Mouse (Mus musculus): ENCODE data around the gene Rab3a.

Gene Rab3a

GRCm38 (mm10) chr8:70758616-70759561 is 4.4 kb downstream of the Rab3a start:
- no peak for DNase-seq (ENCODE audit: low spot score in 2 of 2)

DNA sequence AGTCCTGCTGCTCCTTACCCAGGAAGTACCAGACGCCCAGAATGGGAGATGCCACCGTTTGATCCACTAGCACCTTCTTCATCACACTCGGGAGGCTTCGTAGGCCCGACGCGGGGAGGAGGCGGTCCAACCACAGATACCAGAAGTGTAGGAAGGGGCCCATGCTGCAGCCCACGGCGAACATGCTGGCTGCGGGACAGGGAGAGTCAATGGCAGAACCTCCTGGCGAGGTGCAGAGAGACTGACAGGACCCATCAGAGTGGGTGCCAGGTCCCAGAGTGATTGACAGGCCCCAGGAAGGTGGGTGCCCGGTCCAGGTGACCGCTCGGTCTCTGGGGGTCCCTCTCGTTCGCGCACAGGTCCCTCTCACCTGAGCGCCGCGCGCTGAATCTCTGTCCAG is 5.9 kb downstream of the Rab3a start:
- DNase-seq (ENCODE audit: low spot score in 2 of 2), result no peak

DNA sequence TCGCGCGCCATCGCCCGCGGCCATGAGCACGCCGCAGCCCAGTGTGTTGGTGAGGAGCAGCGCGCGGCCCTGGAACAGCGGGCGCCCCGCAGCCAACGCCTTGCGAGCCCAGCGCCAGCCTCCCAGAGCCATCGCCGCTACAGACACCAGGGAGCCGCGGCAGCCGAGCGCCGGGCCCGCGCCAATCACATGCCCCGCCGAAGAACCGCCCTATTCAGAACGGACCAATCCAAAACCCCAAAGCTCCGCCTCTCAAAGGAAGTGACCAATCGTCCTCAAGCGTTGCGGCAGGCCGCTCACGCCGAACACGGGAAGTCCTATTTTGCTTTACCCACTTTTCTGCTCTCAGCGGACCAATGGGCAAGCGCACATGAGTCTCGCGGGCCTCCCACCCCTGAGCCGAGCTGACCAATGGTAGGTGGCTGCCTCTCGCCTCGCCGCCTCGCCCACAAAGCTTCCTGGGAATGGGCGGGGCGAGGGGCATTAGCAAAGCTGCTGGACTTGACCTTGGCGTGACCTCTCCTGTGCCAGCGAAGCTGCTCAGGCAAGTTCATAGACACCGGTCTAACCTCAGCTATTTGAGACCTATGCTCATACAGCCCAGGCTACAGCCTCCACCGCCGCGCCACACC is 6.4 kb downstream of the Rab3a start, which contains the start of gene Mpv17l2:
Gene Mpv17l2 (minus strand): TSS at position 172 of the 632 bp plus-strand sequence.
- peak; percentile 95 to 96 for DNase-seq (ENCODE audit: low spot score in 2 of 2)

- DNase-seq (ENCODE audit: low spot score in 2 of 2), result no peak
These were observed 7.6 kb downstream of the Rab3a start for GRCm38 (mm10) chr8:70762118-70762517.

- DNase-seq (ENCODE audit: low spot score in 2 of 2), result peak; percentile 55 to 77
These were observed 8.9 kb downstream of the Rab3a start for GRCm38 (mm10) chr8:70763354-70763753.

- no peak for DNase-seq (ENCODE audit: low spot score in 2 of 2)
These were observed 9.5 kb downstream of the Rab3a start for GRCm38 (mm10) chr8:70764026-70764425.

DNA sequence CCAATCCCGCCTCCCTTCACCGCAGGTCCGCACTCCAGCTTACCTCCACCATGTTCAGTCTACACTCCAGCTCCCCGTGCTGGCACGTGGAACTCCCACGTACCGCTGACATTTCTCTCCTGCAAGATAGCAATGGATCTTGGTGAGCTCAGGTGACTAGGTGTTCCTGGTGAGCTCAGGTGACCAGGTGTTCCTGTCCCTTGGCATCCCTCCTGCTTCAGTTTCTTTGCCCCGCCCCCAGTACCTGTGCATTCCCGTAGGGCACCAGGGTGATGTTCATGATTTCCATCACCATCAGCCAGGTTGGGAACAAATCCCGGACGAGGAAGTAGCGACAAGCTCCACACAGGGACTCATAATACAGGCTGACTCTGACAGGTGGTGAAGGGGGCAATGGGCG is 10.2 kb downstream of the Rab3a start:
- DNase-seq (ENCODE audit: low spot score in 2 of 2), result no peak

- no peak for DNase-seq (ENCODE audit: low spot score in 2 of 2)
These were observed 10.8 kb downstream of the Rab3a start for GRCm38 (mm10) chr8:70765329-70765728.

DNA sequence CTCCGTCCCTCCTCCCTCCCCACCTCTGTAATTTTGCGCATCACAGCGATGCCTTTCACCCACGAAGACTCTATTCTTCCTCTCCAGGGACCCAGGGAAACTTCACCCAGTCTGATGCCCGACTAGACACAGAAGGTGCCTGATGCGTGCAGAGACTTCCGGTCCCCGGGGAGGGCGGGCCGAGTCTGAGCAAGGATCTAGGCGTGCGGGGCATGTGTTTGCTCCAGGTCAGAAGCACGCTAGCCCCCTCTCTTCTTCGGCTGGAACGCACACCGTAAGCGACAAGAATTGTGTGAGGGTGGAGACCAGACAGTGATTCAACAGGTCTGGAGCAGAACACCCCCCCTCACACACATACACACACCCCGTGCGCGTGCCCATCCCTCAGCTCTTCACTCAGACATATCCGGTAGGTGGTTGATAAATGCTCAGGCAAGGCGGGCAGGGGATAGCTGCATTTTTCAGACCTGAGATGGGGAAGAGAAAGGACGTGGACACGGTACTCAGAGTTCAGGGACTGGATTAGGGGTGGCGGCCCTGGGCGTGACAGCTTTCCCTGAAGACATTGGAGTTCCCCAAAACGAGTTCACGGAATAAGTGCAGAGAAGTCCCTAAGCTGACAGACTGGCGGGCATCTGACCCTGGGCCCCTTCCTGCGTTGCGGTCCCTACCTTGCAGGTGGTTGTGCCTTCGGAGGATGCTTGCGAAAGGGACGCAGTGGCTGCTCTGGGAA is 11.5 kb downstream of the Rab3a start:
- peak; percentile 53 to 86 for DNase-seq (ENCODE audit: low spot score in 2 of 2)

GRCm38 (mm10) chr8:70766571-70767440 is 12.3 kb downstream of the Rab3a start:
- DNase-seq (ENCODE audit: low spot score in 2 of 2), result peak in 1 of 2 experiments; percentile 56

DNA sequence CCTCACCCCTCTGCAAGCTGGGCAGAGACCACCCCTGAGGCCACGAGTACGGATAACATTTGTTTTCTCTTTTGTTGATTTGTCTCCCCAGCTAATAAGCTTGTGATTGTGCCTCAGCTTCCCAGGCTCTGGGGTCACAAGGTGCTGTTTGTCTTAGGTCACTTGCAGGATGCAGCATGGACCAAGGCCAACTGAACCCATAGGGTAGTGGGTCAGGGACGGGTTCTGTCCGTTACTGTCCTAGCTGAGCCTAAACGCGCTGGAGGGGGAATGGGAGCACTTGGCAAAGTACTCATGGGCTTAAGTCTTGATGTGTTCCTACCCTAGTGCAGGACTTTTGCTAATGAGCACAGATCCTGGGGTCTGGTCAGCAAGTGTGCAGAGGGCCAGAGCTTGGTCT is 13.0 kb downstream of the Rab3a start:
- DNase-seq (ENCODE audit: low spot score in 2 of 2), result no peak

DNA sequence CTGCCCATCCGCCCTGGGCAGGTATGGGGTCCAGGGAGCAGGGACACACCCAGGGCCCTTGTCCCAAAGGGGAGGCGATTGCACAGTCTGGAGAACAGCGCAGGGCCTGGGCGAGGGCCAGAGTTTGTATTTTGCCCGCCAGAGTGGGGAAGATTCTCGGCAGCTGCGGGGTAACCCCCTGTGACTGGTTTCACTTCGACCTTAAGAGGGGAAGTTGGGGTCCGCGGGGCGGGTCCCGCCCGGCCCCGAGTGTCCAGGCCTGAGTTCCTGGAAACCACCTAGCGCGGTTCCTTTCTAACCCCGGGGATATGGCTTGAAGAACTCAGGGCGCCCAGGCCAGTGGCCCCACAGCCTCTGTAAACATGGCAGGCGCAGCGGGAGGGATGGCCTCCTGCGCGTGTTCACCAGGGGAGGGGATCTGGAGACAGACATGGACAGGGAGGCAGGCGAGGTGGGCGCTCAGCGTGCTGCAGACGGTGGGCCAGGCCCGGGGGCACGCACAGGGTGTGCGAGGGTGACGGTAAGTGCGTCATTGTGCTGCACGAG is 13.8 kb downstream of the Rab3a start:
- peak in 1 of 2 experiments; percentile 71 for DNase-seq (ENCODE audit: low spot score in 2 of 2)

DNA sequence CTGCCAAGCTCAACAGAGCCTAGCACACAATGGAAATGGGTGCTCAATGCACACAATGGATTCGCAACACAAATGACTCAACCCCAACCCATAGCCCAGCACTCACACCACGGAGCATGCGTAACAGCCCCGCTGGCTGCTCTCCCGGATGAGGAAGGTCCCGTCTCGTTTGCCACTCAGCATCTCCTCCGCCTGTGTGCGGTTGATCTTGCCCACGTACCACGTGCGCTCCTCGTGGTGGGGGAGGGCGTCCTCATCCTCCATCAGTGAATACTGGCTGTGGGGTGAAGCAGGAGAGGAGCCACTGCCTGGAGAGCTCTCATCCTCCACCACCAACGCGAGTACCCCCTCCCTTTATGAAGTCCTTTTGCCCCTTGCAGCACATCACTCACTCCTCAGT is 14.5 kb downstream of the Rab3a start:
- no peak for DNase-seq (ENCODE audit: low spot score in 2 of 2)

DNA sequence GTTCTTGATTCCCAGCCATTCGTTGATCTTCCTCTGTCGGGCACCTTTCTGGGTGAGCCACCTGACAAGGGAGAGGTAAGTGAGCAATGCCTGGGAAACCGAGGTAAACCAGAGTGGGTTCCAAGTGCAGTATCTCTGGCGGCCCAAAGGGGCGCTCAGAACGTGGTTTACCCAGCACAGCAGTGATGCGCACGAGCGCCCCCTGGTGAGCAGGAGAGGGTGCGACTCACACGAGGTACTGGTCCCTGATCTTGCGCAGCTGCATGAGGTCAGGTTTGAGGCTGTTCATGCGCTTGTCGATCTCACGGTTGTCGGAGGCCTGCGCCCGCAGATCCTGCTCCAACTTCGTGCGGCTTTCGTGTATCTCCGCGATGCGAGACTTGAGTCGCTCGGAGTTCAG is 14.9 kb downstream of the Rab3a start:
- peak; percentile 91 to 95 for DNase-seq (ENCODE audit: low spot score in 2 of 2)

GRCm38 (mm10) chr8:70769858-70770257 is 15.4 kb downstream of the Rab3a start:
- DNase-seq (ENCODE audit: low spot score in 2 of 2), result no peak

GRCm38 (mm10) chr8:70770748-70771147 is 16.3 kb downstream of the Rab3a start:
- no peak for DNase-seq (ENCODE audit: low spot score in 2 of 2)

DNA sequence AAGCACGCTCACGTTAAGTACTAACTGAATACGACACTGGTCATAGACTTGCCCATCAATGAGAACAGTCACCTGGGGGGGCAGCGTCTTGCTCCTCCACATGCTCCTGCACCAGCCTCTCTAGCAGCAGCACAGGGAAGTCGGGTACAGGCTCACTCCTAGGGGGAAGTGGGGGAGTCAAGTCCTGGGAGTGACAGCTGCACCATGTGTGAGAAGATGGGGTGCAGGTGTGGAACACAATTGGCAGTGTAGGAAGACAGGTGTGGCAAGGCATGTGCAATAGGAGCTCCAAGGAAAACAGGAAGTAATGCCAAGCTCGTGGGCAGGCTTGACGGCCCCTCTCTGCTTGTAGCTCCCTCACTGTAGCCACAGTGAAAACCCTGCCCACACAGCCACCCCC is 16.7 kb downstream of the Rab3a start:
- no peak for DNase-seq (ENCODE audit: low spot score in 2 of 2)

GRCm38 (mm10) chr8:70772075-70772474 is 17.6 kb downstream of the Rab3a start:
- DNase-seq (ENCODE audit: low spot score in 2 of 2), result no peak

- DNase-seq (ENCODE audit: low spot score in 2 of 2), result no peak
These were observed 18.4 kb downstream of the Rab3a start for GRCm38 (mm10) chr8:70772890-70773289.

GRCm38 (mm10) chr8:70773410-70773809 is 18.9 kb downstream of the Rab3a start:
- no peak for DNase-seq (ENCODE audit: low spot score in 2 of 2)

DNA sequence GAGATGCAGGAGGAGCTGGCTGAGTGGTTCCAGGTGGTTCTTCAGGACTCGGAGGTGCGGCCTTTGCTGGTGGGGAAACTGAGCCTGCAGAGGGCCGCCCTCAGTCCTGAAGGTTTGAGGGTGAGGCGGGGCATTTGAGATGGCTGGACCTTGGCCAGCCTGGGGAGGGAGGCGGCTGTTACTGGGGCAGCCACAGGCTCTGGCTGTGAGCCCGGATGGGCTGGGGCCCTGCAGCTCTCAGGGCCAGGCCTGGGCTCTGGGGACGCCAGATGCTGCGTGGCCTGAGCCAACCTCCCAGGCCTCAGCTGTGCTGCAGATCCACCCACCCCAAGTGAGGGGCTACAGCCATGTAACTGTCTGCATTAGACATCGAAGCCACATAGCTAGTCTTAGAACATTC is 19.4 kb downstream of the Rab3a start:
- DNase-seq (ENCODE audit: low spot score in 2 of 2), result no peak

All from natural killer cell, adult 2 months (primary cell).